In genomic region chr9:25521825-25522224, GRCm38 (mm10) we compare ENCODE assay signal across 25 mouse cellular contexts. TPM values are rescaled to one million over a fixed set of nuclear protein-coding genes. Genes with fewer than 3 reads are reported as not detected.
DNase-seq lines count a peak whose midpoint lies in the region; ATAC-seq lines count a peak whose summit lies in the region.
"Had no signal": no experiment of that assay in that cellular context is flagged by ENCODE, and none has a peak within 500 bp of the region (broad histone marks: within the 10 kb centered on the region; RNA-seq: fewer than 3 reads in every experiment).

No protein-coding gene starts in this region.

- H3K36me3 ChIP-seq in kidney, embryonic 16.5 days (ENCODE audit: insufficient read depth, low read length): no peaks in the 10 kb centered on the region
- H3K36me3 ChIP-seq: embryonic facial prominence, embryonic 10.5 days; embryonic facial prominence, embryonic 13.5 days; forebrain, embryonic 12.5 days; G1E; hindbrain, embryonic 15.5 days had no signal

- DNase-seq in heart, adult 11 months: peak; percentile 24
- DNase-seq in heart, postnatal 36 days: no peak
- peak; percentile 11 for DNase-seq in thymus, postnatal 25 days
- no peak for DNase-seq in thymus, adult 18-20 months
- DNase-seq in adrenal gland, adult 2 months: no peak
- DNase-seq: adrenal gland, postnatal 14 days; B cell, adult 2 months; cerebellum, adult 11 months; cerebellum, adult 2 months; cerebellum, adult 9-11 months; cerebellum, postnatal 25 days; embryo, embryonic 11 days; gastrocnemius, postnatal 25 days had no signal

- no peaks in the 10 kb centered on the region for H3K9me3 ChIP-seq in kidney, embryonic 16.5 days (ENCODE audit: low read length)
- H3K9me3 ChIP-seq: embryonic facial prominence, embryonic 10.5 days; embryonic facial prominence, embryonic 13.5 days; forebrain, embryonic 12.5 days; G1E; hindbrain, embryonic 15.5 days had no signal

- intact Hi-C loops in heart, postnatal 36 days (cut with DNase I): no loop called here

- H3K9ac ChIP-seq in kidney, embryonic 16.5 days (replicated peaks; ENCODE audit: low read length): no peak overlapping the region
- H3K9ac ChIP-seq: embryonic facial prominence, embryonic 13.5 days; forebrain, embryonic 12.5 days; hindbrain, embryonic 15.5 days had no signal

- 88% methylated on average over 2 of the region's 2 CpGs for WGBS in kidney, embryonic 16.5 days

- H3K27me3 ChIP-seq in kidney, embryonic 16.5 days (ENCODE audit: insufficient read depth, low read length): no peaks in the 10 kb centered on the region
- H3K27me3 ChIP-seq: CH12.LX; embryonic facial prominence, embryonic 13.5 days; forebrain, embryonic 12.5 days; hindbrain, embryonic 15.5 days; Patski had no signal

- H3K4me2 ChIP-seq in kidney, embryonic 16.5 days (replicated peaks; ENCODE audit: low read depth, low read length): no peak overlapping the region
- H3K4me2 ChIP-seq: embryonic facial prominence, embryonic 13.5 days; forebrain, embryonic 12.5 days; heart, embryonic 11.5 days; hindbrain, embryonic 15.5 days had no signal

- no peaks in the 10 kb centered on the region for H3K4me1 ChIP-seq in kidney, embryonic 16.5 days (ENCODE audit: insufficient read depth, low read length)

- no peak overlapping the region for H3K4me3 ChIP-seq in kidney, embryonic 16.5 days (ENCODE audit: low read length)
- H3K4me3 ChIP-seq: embryonic facial prominence, embryonic 10.5 days; embryonic facial prominence, embryonic 13.5 days; erythroblast, embryonic 14.5 days; forebrain, embryonic 12.5 days; hindbrain, embryonic 15.5 days had no signal

- ATAC-seq in megakaryocyte, adult 5-6 weeks (ENCODE audit: poor library complexity, severe bottlenecking): peak; percentile 47
- no peak for ATAC-seq in kidney, embryonic 16.5 days (ENCODE audit: low FRiP score, low TSS enrichment)
- ATAC-seq: forebrain, embryonic 16.5 days; Patski had no signal

- H3K27ac ChIP-seq in kidney, embryonic 16.5 days (ENCODE audit: low read length): no peak overlapping the region
- H3K27ac ChIP-seq: embryonic facial prominence, embryonic 10.5 days; embryonic facial prominence, embryonic 13.5 days; forebrain, embryonic 12.5 days; hindbrain, embryonic 15.5 days had no signal

RNA-seq across cellular contexts. Expression of gene Eepd1, which starts 40.5 kb away (rescaled TPM):
- total RNA-seq in heart, postnatal 36 days (2021): 10 to 100 TPM; 16.2 to 21.0 TPM
- total RNA-seq in megakaryocyte, adult 5-6 weeks (2015): 7.0 and 7.4 TPM in 2 replicates
- 16.9 and 20.5 TPM in 2 replicates for total RNA-seq in megakaryocyte, adult 5-6 weeks (2017)
- 7.0 and 7.8 TPM in 2 replicates for polyA plus RNA-seq in kidney, embryonic 16.5 days (2015; fragmentation: Nextera tagmentation; extraction: Ambion mirVana)
- 10 to 100 TPM; 28.4 to 32.8 TPM for total RNA-seq in adrenal gland, adult 2 months (2021)
- polyA plus RNA-seq in adrenal gland, adult 2 months (2012; rRNA removed): 26.1 and 36.0 TPM in 2 replicates
- polyA plus RNA-seq: G1E had no signal

Comparison
In these comparisons a context has a peak if more than half of its experiments do, and no peak if none do; other contexts are left out.
1. DNase-seq: peak in heart, adult 11 months (single experiment) and thymus, postnatal 25 days (single experiment); none in heart, postnatal 36 days (0 of 2), thymus, adult 18-20 months (0 of 2) and adrenal gland, adult 2 months (single experiment).